Comparison of ENCODE assay signal across 8 mouse cellular contexts in genomic region chr13:69987181-69987580, GRCm38 (mm10).
DNase-seq lines count a peak whose midpoint lies in the region; ATAC-seq and TF ChIP-seq lines count a peak whose summit lies in the region.

No protein-coding gene starts in this region.

- intact Hi-C loops in left cerebral cortex, adult 2 months (cut with DNase I), result no loop called here

- H3K27me3 ChIP-seq in midbrain, embryonic 16.5 days (ENCODE audit: control insufficient read depth, insufficient read depth, low read depth, low read length), result no peaks in the 10 kb centered on the region

- ATAC-seq in midbrain, embryonic 16.5 days, result peak; percentile 41; the same call in 1 of the 2 replicates

- peak; percentile 35 to 52 for DNase-seq in cerebellum, postnatal 14 days
- no peak for DNase-seq in cerebellum, adult 9-11 months
- peak; percentile 22 to 33 for DNase-seq in adrenal gland, postnatal 36 days
- peak; percentile 3 for DNase-seq in heart, adult 8-10 months (ENCODE audit: low spot score)
- DNase-seq in left cerebral cortex, adult 2 months (ENCODE audit: extremely low spot score in 1 of 2, low spot score in 2 of 2), result peak; percentile 23 to 24
- DNase-seq in urinary bladder, adult 18-20 months (ENCODE audit: low spot score in 2 of 2), result no peak
- DNase-seq in Muller cell, postnatal 12 days (ENCODE audit: inconsistent ontology term), result no peak

- no peak for TF ChIP-seq CTCF in left cerebral cortex, adult 2 months (IDR thresholded peaks at IDR 0.05)

- peak overlapping the region; percentile 2; the same call in 1 of the 2 replicates for H3K4me2 ChIP-seq in midbrain, embryonic 16.5 days (ENCODE audit: low read length)

- H3K4me3 ChIP-seq in left cerebral cortex, adult 2 months, result no peak overlapping the region
- no peak overlapping the region for H3K4me3 ChIP-seq in midbrain, embryonic 16.5 days (ENCODE audit: low read depth, low read length)

- no peaks in the 10 kb centered on the region for H3K36me3 ChIP-seq in midbrain, embryonic 16.5 days (ENCODE audit: control insufficient read depth, insufficient read depth, low read length)

- peak overlapping the region; percentile 28; the same call in 1 of the 2 replicates for H3K27ac ChIP-seq in left cerebral cortex, adult 2 months
- peak overlapping the region; percentile 66 for H3K27ac ChIP-seq in midbrain, embryonic 16.5 days (ENCODE audit: low read length)

- 9% methylated on average over 10 of the region's 10 CpGs for WGBS in midbrain, embryonic 16.5 days

- no peak overlapping the region for H3K9ac ChIP-seq in midbrain, embryonic 16.5 days (ENCODE audit: low read depth, low read length)

- H3K9me3 ChIP-seq in midbrain, embryonic 16.5 days (replicated peaks; ENCODE audit: control insufficient read depth, low read length, poor library complexity, severe bottlenecking), result no peaks in the 10 kb centered on the region

- peaks cover 17% of the 10 kb centered on the region for H3K4me1 ChIP-seq in midbrain, embryonic 16.5 days (ENCODE audit: control insufficient read depth, insufficient read depth, low read length)

Comparison
In these comparisons a context has a peak if more than half of its experiments do, and no peak if none do; other contexts are left out.
1. DNase-seq: peak in cerebellum, postnatal 14 days (2 of 2), adrenal gland, postnatal 36 days (2 of 2), heart, adult 8-10 months (single experiment) and left cerebral cortex, adult 2 months (2 of 2); none in cerebellum, adult 9-11 months (single experiment), urinary bladder, adult 18-20 months (0 of 2) and Muller cell, postnatal 12 days (single experiment).